Mouse (Mus musculus): Measurements from ENCODE around the gene Limch1. TPM values are rescaled to one million over a fixed set of nuclear protein-coding genes. Genes with fewer than 3 reads are reported as not detected.

Limch1 gene
- polyA plus RNA-seq, 1 experiment: not detected

GRCm38 (mm10) chr5:66968925-66969711 is 223.5 kb downstream of the Limch1 start:
- TF ChIP-seq GATA1 (IDR thresholded peaks at IDR 0.05; ENCODE audit: low read length): no peak

- TF ChIP-seq GATA1 (IDR thresholded peaks at IDR 0.05; ENCODE audit: low read length): no peak
These were observed 230.0 kb downstream of the Limch1 start for GRCm38 (mm10) chr5:66975621-66976020.

GRCm38 (mm10) chr5:66979332-66980218 is 233.9 kb downstream of the Limch1 start:
- TF ChIP-seq GATA1 (IDR thresholded peaks at IDR 0.05; ENCODE audit: low read length): no peak

- TF ChIP-seq GATA1 (IDR thresholded peaks at IDR 0.05; ENCODE audit: low read length): no peak
These were observed 235.2 kb downstream of the Limch1 start for GRCm38 (mm10) chr5:66980862-66981261.

- no peak for TF ChIP-seq GATA1 (IDR thresholded peaks at IDR 0.05; ENCODE audit: low read length)
These were observed 237.5 kb downstream of the Limch1 start for GRCm38 (mm10) chr5:66983104-66983503.

- TF ChIP-seq GATA1 (IDR thresholded peaks at IDR 0.05; ENCODE audit: low read length): no peak
These were observed 243.3 kb downstream of the Limch1 start for GRCm38 (mm10) chr5:66988926-66989325.

GRCm38 (mm10) chr5:66989531-66989930 is 243.9 kb downstream of the Limch1 start:
- TF ChIP-seq GATA1 (IDR thresholded peaks at IDR 0.05; ENCODE audit: low read length): no peak

- no peak for TF ChIP-seq GATA1 (IDR thresholded peaks at IDR 0.05; ENCODE audit: low read length)
These were observed 246.8 kb downstream of the Limch1 start for GRCm38 (mm10) chr5:66992401-66992800.

GRCm38 (mm10) chr5:66993076-66993475 is 247.4 kb downstream of the Limch1 start:
- no peak for TF ChIP-seq GATA1 (IDR thresholded peaks at IDR 0.05; ENCODE audit: low read length)

GRCm38 (mm10) chr5:66996124-66996523 is 250.5 kb downstream of the Limch1 start:
- no peak for TF ChIP-seq GATA1 (IDR thresholded peaks at IDR 0.05; ENCODE audit: low read length)

GRCm38 (mm10) chr5:66996886-66997599 is 251.4 kb downstream of the Limch1 start:
- TF ChIP-seq GATA1 (IDR thresholded peaks at IDR 0.05; ENCODE audit: low read length): no peak

- TF ChIP-seq GATA1 (IDR thresholded peaks at IDR 0.05; ENCODE audit: low read length): no peak
These were observed 251.9 kb downstream of the Limch1 start for GRCm38 (mm10) chr5:66997600-66997930.

- no peak for TF ChIP-seq GATA1 (IDR thresholded peaks at IDR 0.05; ENCODE audit: low read length)
These were observed 252.7 kb downstream of the Limch1 start for GRCm38 (mm10) chr5:66998341-66998740.

- no peak for TF ChIP-seq GATA1 (IDR thresholded peaks at IDR 0.05; ENCODE audit: low read length)
These were observed 256.7 kb downstream of the Limch1 start for GRCm38 (mm10) chr5:67002346-67002745.

- no peak for TF ChIP-seq GATA1 (IDR thresholded peaks at IDR 0.05; ENCODE audit: low read length)
These were observed 259.0 kb downstream of the Limch1 start for GRCm38 (mm10) chr5:67004619-67005018.

Data from G1E-ER4 (cell line).